Mouse (Mus musculus) ES-E14 (cell line): ENCODE data around the gene Arrb1. TPM values are rescaled to one million over a fixed set of nuclear protein-coding genes. Genes with fewer than 3 reads are reported as not detected.
A peak's percentile ranks its signal among the peaks of the same experiment; 100 is the strongest.

Experiments used
- DNase-seq: peaks from one replicate; pipeline ENCODE4 v3.0.0-alpha.2; 2013; ENCODE audit warnings: low read depth, low spot score
- H3K27ac ChIP-seq: 2 replicates; pipeline ENCODE4 v1.5.1; 2012; ENCODE audit warnings: low read depth, mild to moderate bottlenecking, low read length, moderate library complexity, mixed read lengths; ENCODE audit not compliant: poor library complexity, insufficient read depth, severe bottlenecking
- H3K36me3 ChIP-seq: 2 replicates; pipeline ENCODE4 v1.6.1; 2012; ENCODE audit warnings: mild to moderate bottlenecking, low read length, moderate library complexity, mixed read lengths; ENCODE audit not compliant: control insufficient read depth, poor library complexity, insufficient read depth, severe bottlenecking
- H3K4me1 ChIP-seq, 2 experiments: fragments of 150-350 bp in 1 of 2; sonication (generic) in 1 of 2; 2 replicates each; pipeline ENCODE4 v1.6.1; 2012; ENCODE audit warnings: low read length in 2 of 2, mild to moderate bottlenecking in 1 of 2, mixed read lengths in 1 of 2; ENCODE audit not compliant: control insufficient read depth in 2 of 2, insufficient read depth in 2 of 2, poor library complexity in 1 of 2
- H3K4me3 ChIP-seq, 2 experiments: fragments of 150-350 bp in 1 of 2; sonication (generic) in 1 of 2; 2 replicates each; pipeline ENCODE4 v1.5.1; 2012; ENCODE audit warnings: low read length in 2 of 2, low read depth in 1 of 2, mild to moderate bottlenecking in 1 of 2, mixed read lengths in 1 of 2; ENCODE audit not compliant: insufficient read depth in 1 of 2, poor library complexity in 1 of 2, severe bottlenecking in 1 of 2
- H3K9ac ChIP-seq: 2 replicates; pipeline ENCODE4 v1.6.1; 2012; ENCODE audit warnings: low read depth, mild to moderate bottlenecking, low read length, mixed read lengths; ENCODE audit not compliant: poor library complexity, insufficient read depth, severe bottlenecking
- H3K9me3 ChIP-seq: fragments of 150-350 bp; sonication (generic); 2 replicates; pipeline ENCODE4 v1.6.1; 2012; ENCODE audit warnings: low read depth, mild to moderate bottlenecking, low read length; ENCODE audit not compliant: control insufficient read depth, insufficient read depth
- CHD2 ChIP-seq: IDR thresholded peaks from 2 replicates; pipeline ENCODE4 v1.6.1; 2014; ENCODE audit warnings: mild to moderate bottlenecking, low read depth, low read length, inconsistent platforms
- HCFC1 ChIP-seq: IDR thresholded peaks from 2 replicates; pipeline ENCODE4 v1.6.1; 2012; ENCODE audit warnings: low read length, inconsistent platforms, borderline replicate concordance; ENCODE audit not compliant: insufficient read depth
- MAFK ChIP-seq: IDR thresholded peaks from 2 replicates; pipeline ENCODE4 v1.6.1; 2014; ENCODE audit warnings: mild to moderate bottlenecking, low read depth, low read length, inconsistent platforms; ENCODE audit not compliant: insufficient read depth
- ZC3H11A ChIP-seq: IDR thresholded peaks from 2 replicates; pipeline ENCODE4 v1.6.1; 2012; ENCODE audit warnings: low read depth, mild to moderate bottlenecking, inconsistent platforms, low read length, borderline replicate concordance
- ZNF384 ChIP-seq: IDR thresholded peaks from 2 replicates; pipeline ENCODE4 v1.6.1; 2012; ENCODE audit warnings: low read depth, low read length, inconsistent platforms
- in situ Hi-C, 2 experiments: fragments of 600-800 bp; cut with MboI; formaldehyde crosslinking; loops; one replicate each; pipeline ENCODE4 v1.15.1; 2025; ENCODE audit warnings: low sequenced_read_pairs in 2 of 2, inconsistent platforms in 1 of 2; ENCODE audit not compliant: unreplicated experiment in 2 of 2
- total RNA-seq: library from RNA; depleted of rRNA; stranded (reverse); fragments of 300-350 nt; gene quantifications from 2 replicates; pipeline ENCODE4 v1.2.3, GENCODE M21; 2012; rRNA removed

The Arrb1 gene
- 10.7 and 15.3 TPM in 2 replicates for total RNA-seq

- in situ Hi-C loops: no loop called here
- DNase-seq: peak; percentile 51
- no peaks in the 10 kb centered on the region for H3K9me3 ChIP-seq
- no peak within 1 kb of the TSS for H3K27ac ChIP-seq
- peaks cover 10 to 49% of the 10 kb centered on the region in 2 experiments for H3K4me1 ChIP-seq
- peak within 1 kb of the TSS; percentile 65 for H3K9ac ChIP-seq
- TF ChIP-seq ZC3H11A (no peak), CHD2 (no peak), MAFK (no peak)
- no peaks in the 10 kb centered on the region for H3K36me3 ChIP-seq
- H3K4me3 ChIP-seq: peak within 1 kb of the TSS; percentile 76 to 88
Measured at GRCm38 (mm10) chr7:99534901-99535735, at the start of gene Arrb1. Gene Arrb1, plus strand, starts transcription at chr7:99535466.

GRCm38 (mm10) chr7:99489708-99490107, 45.6 kb upstream of the Arrb1 start:
- Histone ChIP-seq H3K9me3 (no peaks in the 10 kb centered on the region), H3K4me3 (no peak overlapping the region), H3K4me1 (0 out of 4 replicates have a peak, but pooled peaks cover 0 to 2% of the 10 kb centered on the region in 2 experiments), H3K36me3 (no peaks in the 10 kb centered on the region), H3K27ac (no peak overlapping the region), H3K9ac (no peak overlapping the region)
- DNase-seq: no peak
- in situ Hi-C loops: no loop called here
- no peak for TF ChIP-seq ZC3H11A
- TF ChIP-seq CHD2: no peak
- TF ChIP-seq ZNF384: no peak
- no peak for TF ChIP-seq MAFK
- TF ChIP-seq HCFC1: no peak

- Histone ChIP-seq H3K4me3 (no peak overlapping the region), H3K4me1 (0 out of 4 replicates have a peak, but pooled peaks cover 0 to 2% of the 10 kb centered on the region in 2 experiments), H3K9me3 (no peaks in the 10 kb centered on the region), H3K27ac (no peak overlapping the region), H3K9ac (no peak overlapping the region), H3K36me3 (no peaks in the 10 kb centered on the region)
- DNase-seq: no peak
- no peak for TF ChIP-seq MAFK
- no peak for TF ChIP-seq ZNF384
- TF ChIP-seq CHD2: no peak
- no peak for TF ChIP-seq HCFC1
- TF ChIP-seq ZC3H11A: no peak
- in situ Hi-C loops: loop anchor here in 1 of 2 experiments (5.0 kb wide), 1 partner anchor 93 kb away; no protein-coding TSS in a partner anchor
Measured at GRCm38 (mm10) chr7:99499128-99499527, 36.1 kb upstream of the Arrb1 start.

GRCm38 (mm10) chr7:99500201-99500600, 35.1 kb upstream of the Arrb1 start:
- TF ChIP-seq CHD2 (no peak), ZC3H11A (peak; percentile 74; the same call in 1 of the 2 replicates), MAFK (no peak), HCFC1 (no peak), ZNF384 (0 out of 2 replicates have a peak, but pooled peaks have one; percentile 55)
- Histone ChIP-seq H3K9ac (no peak overlapping the region), H3K36me3 (no peaks in the 10 kb centered on the region), H3K9me3 (no peaks in the 10 kb centered on the region), H3K27ac (no peak overlapping the region), H3K4me1 (0 out of 4 replicates have a peak, but pooled peaks cover 0 to 2% of the 10 kb centered on the region in 2 experiments), H3K4me3 (no peak overlapping the region)
- DNase-seq: peak; percentile 66
- in situ Hi-C loops: loop anchor here in 1 of 2 experiments (10.0 kb wide), 1 partner anchor 305 kb away; no protein-coding TSS in a partner anchor
